Mouse (Mus musculus) erythroblast, embryonic 14.5 days (primary cell): ENCODE data around the gene Inafm1.

ENCODE experiments used
- GATA1 ChIP-seq: IDR thresholded peaks from 2 replicates; pipeline ENCODE4 v1.6.1; 2012; ENCODE audit warnings: low read length, inconsistent platforms, mixed read lengths
- TAL1 ChIP-seq: IDR thresholded peaks from 3 replicates; pipeline ENCODE4 v1.6.1; 2012; ENCODE audit warnings: low read length, inconsistent platforms, mixed read lengths

DNA sequence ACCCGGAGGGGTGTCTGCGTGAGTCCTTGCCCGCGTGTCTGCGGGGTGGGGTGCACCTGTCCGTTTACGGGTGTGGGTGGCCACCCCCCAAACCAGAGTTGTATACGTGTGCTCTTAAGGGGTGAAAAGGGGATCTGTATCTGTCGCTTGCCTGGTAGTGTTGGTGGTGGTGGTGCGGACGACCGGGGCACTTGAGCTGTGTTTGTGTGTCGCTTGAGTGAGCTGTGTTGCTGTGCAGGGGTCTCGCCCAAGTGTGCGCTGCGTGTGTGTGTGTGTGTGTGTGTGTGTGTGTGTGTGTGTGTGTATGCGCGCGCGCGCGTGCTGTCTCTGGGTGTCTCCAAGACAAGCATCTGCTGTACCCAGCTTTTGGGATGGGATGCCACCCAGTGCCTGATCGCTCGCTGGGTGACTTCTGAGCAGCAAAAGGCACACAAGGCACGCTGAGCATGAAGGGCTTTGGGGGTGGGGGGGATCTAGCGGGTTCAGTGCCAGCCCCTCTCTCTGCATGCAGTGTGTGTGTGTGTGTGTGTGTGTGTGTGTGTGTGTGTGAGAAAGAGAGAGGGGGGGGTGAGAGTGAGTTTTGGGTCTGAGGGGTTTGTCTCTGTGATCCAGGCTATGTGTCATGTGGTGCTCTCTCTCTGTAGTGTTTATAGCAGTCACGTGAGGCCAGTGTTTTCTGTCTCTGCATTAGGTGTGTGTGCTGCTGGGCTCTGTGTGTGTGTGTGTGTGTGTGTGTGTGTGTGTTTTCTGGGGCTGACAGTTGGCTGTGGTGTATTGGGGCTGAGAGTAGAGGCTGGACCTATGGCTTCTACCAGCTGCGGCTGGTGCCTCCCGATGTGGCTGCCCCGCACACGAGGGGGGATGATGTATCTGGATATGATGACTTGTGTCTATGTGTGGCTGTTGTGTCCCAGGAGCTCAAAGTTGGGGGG lies 37.4 kb upstream of the Inafm1 start:
- TF ChIP-seq TAL1, result no peak
- no peak for TF ChIP-seq GATA1
